Mouse (Mus musculus) intestine, postnatal 0 days (tissue): ENCODE data around the gene Stag2. TPM values are rescaled to one million over a fixed set of nuclear protein-coding genes. Genes with fewer than 3 reads are reported as not detected.

Experiments
- ATAC-seq: fragments of 200-750 bp; cut with Nextera tagmentation; 2 replicates; pipeline ENCODE4 v1.8.0; 2017; ENCODE audit warnings: mild to moderate bottlenecking, moderate TSS enrichment, moderate library complexity
- H3K27ac ChIP-seq: fragments of 300-500 bp; sonication (generic); 2 replicates; pipeline ENCODE4 v1.5.1; 2014; ENCODE audit warnings: mild to moderate bottlenecking, low read depth, low read length, moderate library complexity
- H3K27me3 ChIP-seq: fragments of 300-500 bp; sonication (generic); replicated peaks from 2 replicates; pipeline ENCODE4 v1.6.1; 2014; ENCODE audit warnings: low read length, mixed read lengths; ENCODE audit not compliant: control insufficient read depth, insufficient read depth
- H3K36me3 ChIP-seq: fragments of 300-500 bp; sonication (generic); 2 replicates; pipeline ENCODE4 v1.6.1; 2014; ENCODE audit warnings: mild to moderate bottlenecking, moderate library complexity; ENCODE audit not compliant: control insufficient read depth, insufficient read depth
- H3K4me1 ChIP-seq: fragments of 300-500 bp; sonication (generic); replicated peaks from 2 replicates; pipeline ENCODE4 v1.6.1; 2014; ENCODE audit warnings: antibody characterized with exemption, low read length, mixed read lengths; ENCODE audit not compliant: control insufficient read depth, insufficient read depth
- H3K4me2 ChIP-seq: fragments of 300-500 bp; sonication (generic); replicated peaks from 2 replicates; pipeline ENCODE4 v1.6.1; 2014; ENCODE audit warnings: low read depth, mild to moderate bottlenecking, moderate library complexity
- H3K4me3 ChIP-seq: fragments of 300-500 bp; sonication (generic); 2 replicates; pipeline ENCODE4 v1.5.1; 2014; ENCODE audit warnings: low read depth, low read length
- H3K9ac ChIP-seq: fragments of 300-500 bp; sonication (generic); 2 replicates; pipeline ENCODE4 v1.6.1; 2014; ENCODE audit warnings: mild to moderate bottlenecking, low read depth, low read length
- H3K9me3 ChIP-seq: fragments of 300-500 bp; sonication (generic); 2 replicates; pipeline ENCODE4 v1.6.1; 2016; ENCODE audit warnings: mixed run types; ENCODE audit not compliant: control insufficient read depth
- CTCF ChIP-seq: sonication (generic); IDR thresholded peaks from 2 replicates; pipeline ENCODE4 v1.5.1; 2016; ENCODE audit warnings: low read depth, mild to moderate bottlenecking, control low read depth, antibody characterized with exemption, moderate library complexity
- WGBS: fragments of 180-500 bp; shearing (Covaris S2); extraction: QIAGEN DNeasy Blood & Tissue Kit; methylation state at CpG from one replicate; pipeline ENCODE4 v1.1.7; 2014; 5-methylcytosine and 5-hydroxymethylcytosine counted together
- polyA plus RNA-seq: library from polyadenylated mRNA; unstranded; fragments of >200 nt; fragmentation: Nextera tagmentation; extraction: Ambion mirVana; gene quantifications from 2 replicates; pipeline ENCODE4 v1.2.1, GENCODE M21; 2015

The Stag2 gene
- polyA plus RNA-seq, 1 experiment from 2014 or later, result 14.6 TPM

DNA sequence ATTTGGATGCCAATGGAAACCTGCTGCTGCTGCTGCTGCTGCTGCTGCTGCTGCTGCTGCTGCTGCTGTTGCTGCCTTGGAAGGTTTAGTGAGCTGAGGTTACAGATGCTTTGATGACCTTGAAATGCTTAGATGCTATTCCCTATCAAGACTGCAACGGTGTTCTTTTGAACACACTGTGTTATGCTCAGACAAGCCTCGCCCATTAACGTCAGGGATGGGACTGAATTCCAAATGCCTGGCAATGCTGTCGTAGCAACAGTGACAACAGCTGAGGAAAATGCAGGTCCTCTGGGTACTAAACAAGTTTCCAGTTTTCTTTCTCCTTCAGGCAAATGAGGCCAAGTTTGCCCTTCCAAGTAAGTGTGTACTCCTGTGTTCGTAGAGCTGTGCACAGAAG, 171.3 kb downstream of the Stag2 start:
- H3K9ac ChIP-seq, result no peak overlapping the region
- H3K27me3 ChIP-seq, result no peaks in the 10 kb centered on the region
- no peaks in the 10 kb centered on the region for H3K9me3 ChIP-seq
- H3K27ac ChIP-seq, result no peak overlapping the region
- H3K4me2 ChIP-seq, result no peak overlapping the region
- no peak overlapping the region for H3K4me3 ChIP-seq
- TF ChIP-seq CTCF, result no peak
- WGBS, result 60% methylated on average over 5 of the region's 5 CpGs
- no peaks in the 10 kb centered on the region for H3K4me1 ChIP-seq
- no peak for ATAC-seq
- no peaks in the 10 kb centered on the region for H3K36me3 ChIP-seq

DNA sequence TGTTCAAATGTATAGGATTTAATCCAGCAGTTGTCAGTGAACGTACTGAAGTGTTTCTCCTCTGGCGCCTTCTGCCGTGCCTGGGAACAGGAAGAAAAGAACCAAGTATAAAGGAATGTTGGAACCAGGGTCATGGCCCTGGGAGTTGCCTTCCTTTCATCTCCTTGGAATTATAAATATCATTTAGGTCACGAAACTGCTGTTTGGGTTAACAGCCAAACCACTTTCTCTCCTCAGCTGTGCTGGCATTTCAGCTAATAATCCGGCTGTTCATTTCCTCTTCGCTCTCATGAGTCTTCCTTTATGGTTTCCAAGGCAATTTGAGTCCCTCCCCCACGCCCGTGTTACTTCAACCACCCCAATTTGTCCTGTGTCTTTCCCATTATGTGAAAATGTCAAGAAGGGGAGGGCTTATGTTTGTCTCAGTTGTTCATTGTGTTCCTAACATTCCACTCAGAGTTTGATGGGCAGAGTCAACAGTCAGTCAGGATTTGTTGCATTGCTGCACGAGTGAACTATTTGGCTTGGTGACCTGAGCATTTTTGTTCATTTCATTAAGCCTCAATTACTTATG, 172.2 kb downstream of the Stag2 start:
- Histone ChIP-seq H3K9ac (no peak overlapping the region), H3K4me1 (no peaks in the 10 kb centered on the region), H3K27me3 (no peaks in the 10 kb centered on the region), H3K9me3 (no peaks in the 10 kb centered on the region), H3K4me3 (no peak overlapping the region), H3K4me2 (no peak overlapping the region), H3K36me3 (no peaks in the 10 kb centered on the region), H3K27ac (no peak overlapping the region)
- ATAC-seq, result no peak
- TF ChIP-seq CTCF, result no peak
- WGBS, result 42% methylated on average over 9 of the region's 9 CpGs

DNA sequence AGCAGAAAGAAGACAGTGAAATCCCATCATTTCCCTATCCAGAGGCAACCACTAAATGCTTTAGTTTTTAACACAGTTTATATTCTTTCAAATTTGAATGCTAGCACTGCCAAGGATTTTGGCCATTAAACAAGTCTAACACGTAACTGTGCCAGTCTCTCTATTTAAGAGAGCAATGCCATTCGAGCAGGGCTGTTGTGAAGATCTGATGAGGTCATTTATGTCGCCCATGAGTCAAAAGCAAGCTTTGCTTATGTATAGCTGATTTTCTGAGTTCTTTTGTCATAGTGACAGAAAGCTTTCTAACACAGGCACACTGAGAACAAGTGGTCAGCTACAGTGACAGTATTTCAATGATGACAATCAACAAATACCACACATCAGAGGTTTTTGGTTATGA, 175.7 kb downstream of the Stag2 start:
- Histone ChIP-seq H3K36me3 (no peaks in the 10 kb centered on the region), H3K9me3 (no peaks in the 10 kb centered on the region), H3K4me2 (no peak overlapping the region), H3K27me3 (no peaks in the 10 kb centered on the region), H3K9ac (no peak overlapping the region), H3K4me1 (no peaks in the 10 kb centered on the region), H3K4me3 (no peak overlapping the region), H3K27ac (no peak overlapping the region)
- WGBS, result 70% methylated on average over 3 of the region's 3 CpGs
- no peak for TF ChIP-seq CTCF
- no peak for ATAC-seq

Other genes starting within 250 kb of the Stag2 start
- gene Thoc2, start 228.6 kb upstream of the Stag2 start, polyA plus RNA-seq, result 36.5 and 38.2 TPM in 2 replicates
- gene Xiap, start 89.6 kb upstream of the Stag2 start, polyA plus RNA-seq, result 14.2 and 15.0 TPM in 2 replicates